Mouse (Mus musculus): ENCODE data around the gene Tnfrsf4. TPM values are rescaled to one million over a fixed set of nuclear protein-coding genes. Genes with fewer than 3 reads are reported as not detected.

Tnfrsf4 gene
- polyA plus RNA-seq, 1 experiment from 2014 or later, result 1.5 TPM

- ATAC-seq (replicated peaks; ENCODE audit: extremely low read depth, insufficient read depth, low FRiP score), result no peak
- no peak overlapping the region for H3K4me3 ChIP-seq (ENCODE audit: low read length)
- no peaks in the 10 kb centered on the region for H3K36me3 ChIP-seq (ENCODE audit: control insufficient read depth, insufficient read depth)
- no peak overlapping the region for H3K9ac ChIP-seq (ENCODE audit: low read length)
- no peaks in the 10 kb centered on the region for H3K9me3 ChIP-seq (replicated peaks; ENCODE audit: control insufficient read depth, low read length)
- no peaks in the 10 kb centered on the region for H3K27me3 ChIP-seq (ENCODE audit: control insufficient read depth, insufficient read depth, low read length)
- H3K4me1 ChIP-seq (ENCODE audit: control insufficient read depth, insufficient read depth, low read length), result peaks cover 20% of the 10 kb centered on the region; the same call in 1 of the 2 replicates
- 85% methylated on average over 5 of the region's 5 CpGs for WGBS
- H3K4me2 ChIP-seq (ENCODE audit: low read depth, low read length), result no peak overlapping the region
- no peak overlapping the region for H3K27ac ChIP-seq (ENCODE audit: low read length)
These were observed 41.5 kb downstream of the Tnfrsf4 start for GRCm38 (mm10) chr4:156055173-156055572.

- H3K4me2 ChIP-seq (ENCODE audit: low read depth, low read length), result no peak overlapping the region
- WGBS, result 68% methylated on average over 10 of the region's 10 CpGs
- H3K9me3 ChIP-seq (replicated peaks; ENCODE audit: control insufficient read depth, low read length), result no peaks in the 10 kb centered on the region
- H3K4me1 ChIP-seq (ENCODE audit: control insufficient read depth, insufficient read depth, low read length), result peaks cover 7% of the 10 kb centered on the region; the same call in 1 of the 2 replicates
- no peaks in the 10 kb centered on the region for H3K27me3 ChIP-seq (ENCODE audit: control insufficient read depth, insufficient read depth, low read length)
- H3K4me3 ChIP-seq (ENCODE audit: low read length), result no peak overlapping the region
- ATAC-seq (replicated peaks; ENCODE audit: extremely low read depth, insufficient read depth, low FRiP score), result no peak
- no peaks in the 10 kb centered on the region for H3K36me3 ChIP-seq (ENCODE audit: control insufficient read depth, insufficient read depth)
- H3K9ac ChIP-seq (ENCODE audit: low read length), result no peak overlapping the region
- no peak overlapping the region for H3K27ac ChIP-seq (ENCODE audit: low read length)
These were observed 44.1 kb downstream of the Tnfrsf4 start for GRCm38 (mm10) chr4:156057702-156058101.

- Histone ChIP-seq H3K4me3 (ENCODE audit: low read length) (peak overlapping the region; percentile 22), H3K27me3 (ENCODE audit: control insufficient read depth, insufficient read depth, low read length) (no peaks in the 10 kb centered on the region), H3K9me3 (replicated peaks; ENCODE audit: control insufficient read depth, low read length) (no peaks in the 10 kb centered on the region), H3K36me3 (ENCODE audit: control insufficient read depth, insufficient read depth) (no peaks in the 10 kb centered on the region), H3K4me2 (ENCODE audit: low read depth, low read length) (no peak overlapping the region), H3K27ac (ENCODE audit: low read length) (no peak overlapping the region), H3K4me1 (ENCODE audit: control insufficient read depth, insufficient read depth, low read length) (0 out of 2 replicates have a peak, but pooled peaks cover under 1% of the 10 kb centered on the region), H3K9ac (ENCODE audit: low read length) (peak overlapping the region; percentile 30; the same call in 1 of the 2 replicates)
- WGBS, result 65% methylated on average over 9 of the region's 9 CpGs
- ATAC-seq (replicated peaks; ENCODE audit: extremely low read depth, insufficient read depth, low FRiP score), result no peak
These were observed 45.2 kb downstream of the Tnfrsf4 start for GRCm38 (mm10) chr4:156058826-156059225.

- H3K27ac ChIP-seq (ENCODE audit: low read length), result no peak within 1 kb of the TSS
- no peaks in the 10 kb centered on the region for H3K27me3 ChIP-seq (ENCODE audit: control insufficient read depth, insufficient read depth, low read length)
- H3K36me3 ChIP-seq (ENCODE audit: control insufficient read depth, insufficient read depth), result no peaks in the 10 kb centered on the region
- no peaks in the 10 kb centered on the region for H3K9me3 ChIP-seq (replicated peaks; ENCODE audit: control insufficient read depth, low read length)
- no peak within 1 kb of the TSS for H3K4me2 ChIP-seq (ENCODE audit: low read depth, low read length)
- no peak; the same call in 1 of the 2 replicates for ATAC-seq (replicated peaks; ENCODE audit: extremely low read depth, insufficient read depth, low FRiP score)
- 37% methylated on average over 5 of the region's 5 CpGs for WGBS
- H3K4me3 ChIP-seq (ENCODE audit: low read length), result peak within 1 kb of the TSS; percentile 22
- peak within 1 kb of the TSS; percentile 30; the same call in 1 of the 2 replicates for H3K9ac ChIP-seq (ENCODE audit: low read length)
- H3K4me1 ChIP-seq (ENCODE audit: control insufficient read depth, insufficient read depth, low read length), result no peaks in the 10 kb centered on the region
These were observed 45.6 kb downstream of the Tnfrsf4 start, which contains the start of gene Ttll10 for GRCm38 (mm10) chr4:156059261-156059660. Ttll10 (minus strand) TSS chr4:156059414.

GRCm38 (mm10) chr4:156059713-156060112 is 46.1 kb downstream of the Tnfrsf4 start:
- peak; percentile 63; the same call in 1 of the 2 replicates for ATAC-seq (replicated peaks; ENCODE audit: extremely low read depth, insufficient read depth, low FRiP score)
- H3K36me3 ChIP-seq (ENCODE audit: control insufficient read depth, insufficient read depth), result no peaks in the 10 kb centered on the region
- H3K27ac ChIP-seq (ENCODE audit: low read length), result no peak overlapping the region
- WGBS, result 43% methylated on average over 10 of the region's 10 CpGs
- H3K9ac ChIP-seq (ENCODE audit: low read length), result no peak overlapping the region
- no peaks in the 10 kb centered on the region for H3K4me1 ChIP-seq (ENCODE audit: control insufficient read depth, insufficient read depth, low read length)
- H3K9me3 ChIP-seq (replicated peaks; ENCODE audit: control insufficient read depth, low read length), result no peaks in the 10 kb centered on the region
- H3K27me3 ChIP-seq (ENCODE audit: control insufficient read depth, insufficient read depth, low read length), result no peaks in the 10 kb centered on the region
- no peak overlapping the region; the same call in 1 of the 2 replicates for H3K4me3 ChIP-seq (ENCODE audit: low read length)
- no peak overlapping the region for H3K4me2 ChIP-seq (ENCODE audit: low read depth, low read length)

- no peak for ATAC-seq (replicated peaks; ENCODE audit: extremely low read depth, insufficient read depth, low FRiP score)
- Histone ChIP-seq H3K27me3 (ENCODE audit: control insufficient read depth, insufficient read depth, low read length) (no peaks in the 10 kb centered on the region), H3K36me3 (ENCODE audit: control insufficient read depth, insufficient read depth) (no peaks in the 10 kb centered on the region), H3K9me3 (replicated peaks; ENCODE audit: control insufficient read depth, low read length) (no peaks in the 10 kb centered on the region), H3K4me3 (ENCODE audit: low read length) (no peak overlapping the region), H3K4me2 (ENCODE audit: low read depth, low read length) (no peak overlapping the region), H3K4me1 (ENCODE audit: control insufficient read depth, insufficient read depth, low read length) (no peaks in the 10 kb centered on the region), H3K27ac (ENCODE audit: low read length) (no peak overlapping the region), H3K9ac (ENCODE audit: low read length) (no peak overlapping the region)
- 32% methylated on average over 4 of the region's 4 CpGs for WGBS
These were observed 50.3 kb downstream of the Tnfrsf4 start for GRCm38 (mm10) chr4:156063861-156064509.

- Histone ChIP-seq H3K9ac (ENCODE audit: low read length) (no peak overlapping the region), H3K4me1 (ENCODE audit: control insufficient read depth, insufficient read depth, low read length) (no peaks in the 10 kb centered on the region), H3K36me3 (ENCODE audit: control insufficient read depth, insufficient read depth) (no peaks in the 10 kb centered on the region), H3K4me3 (ENCODE audit: low read length) (no peak overlapping the region), H3K4me2 (ENCODE audit: low read depth, low read length) (no peak overlapping the region), H3K27me3 (ENCODE audit: control insufficient read depth, insufficient read depth, low read length) (no peaks in the 10 kb centered on the region), H3K27ac (ENCODE audit: low read length) (no peak overlapping the region), H3K9me3 (replicated peaks; ENCODE audit: control insufficient read depth, low read length) (no peaks in the 10 kb centered on the region)
- 56% methylated on average over 9 of the region's 9 CpGs for WGBS
- no peak; the same call in 1 of the 2 replicates for ATAC-seq (replicated peaks; ENCODE audit: extremely low read depth, insufficient read depth, low FRiP score)
These were observed 50.9 kb downstream of the Tnfrsf4 start for GRCm38 (mm10) chr4:156064510-156064897.

- no peak overlapping the region for H3K4me2 ChIP-seq (ENCODE audit: low read depth, low read length)
- H3K36me3 ChIP-seq (ENCODE audit: control insufficient read depth, insufficient read depth), result no peaks in the 10 kb centered on the region
- no peak overlapping the region for H3K27ac ChIP-seq (ENCODE audit: low read length)
- no peaks in the 10 kb centered on the region for H3K9me3 ChIP-seq (replicated peaks; ENCODE audit: control insufficient read depth, low read length)
- H3K27me3 ChIP-seq (ENCODE audit: control insufficient read depth, insufficient read depth, low read length), result no peaks in the 10 kb centered on the region
- H3K4me1 ChIP-seq (ENCODE audit: control insufficient read depth, insufficient read depth, low read length), result no peaks in the 10 kb centered on the region
- no peak for ATAC-seq (replicated peaks; ENCODE audit: extremely low read depth, insufficient read depth, low FRiP score)
- no peak overlapping the region for H3K4me3 ChIP-seq (ENCODE audit: low read length)
- 86% methylated on average over 10 of the region's 10 CpGs for WGBS
- H3K9ac ChIP-seq (ENCODE audit: low read length), result no peak overlapping the region
These were observed 51.7 kb downstream of the Tnfrsf4 start for GRCm38 (mm10) chr4:156065156-156065894.

Data from heart, embryonic 16.5 days (tissue).